Mouse (Mus musculus) megakaryocyte, embryonic 14.5 days (primary cell): Measurements from ENCODE around the gene Osgep. TPM values are rescaled to one million over a fixed set of nuclear protein-coding genes. Genes with fewer than 3 reads are reported as not detected.
"Not testable (repeated sequence)": the region's sequence is repeated elsewhere in the genome, so short reads cannot be mapped to it uniquely, and the experiment has no call there.

ENCODE experiments used
- H3K27me3 ChIP-seq: replicated peaks from 2 replicates; pipeline ENCODE3; 2012; ENCODE audit warnings: inconsistent platforms
- H3K36me3 ChIP-seq: replicated peaks from 2 replicates; pipeline ENCODE3; 2012; ENCODE audit warnings: low read length, inconsistent platforms, mixed read lengths
- H3K4me1 ChIP-seq: 2 replicates; pipeline ENCODE4 v1.6.1; 2012; ENCODE audit warnings: inconsistent platforms
- H3K4me3 ChIP-seq: replicated peaks from 2 replicates; pipeline ENCODE3; 2012; ENCODE audit warnings: moderate library complexity, mild to moderate bottlenecking, inconsistent platforms
- H3K9me3 ChIP-seq: 2 replicates; pipeline ENCODE4 v1.6.1; 2012; ENCODE audit warnings: inconsistent platforms
- FLI1 ChIP-seq: IDR thresholded peaks from 2 replicates; pipeline ENCODE4 v1.6.1; 2012; ENCODE audit warnings: low read length, inconsistent platforms, mixed read lengths
- GATA1 ChIP-seq: IDR thresholded peaks from 3 replicates; pipeline ENCODE4 v1.6.1; 2012; ENCODE audit warnings: mixed read lengths, low read length, inconsistent platforms, borderline replicate concordance
- polyA plus RNA-seq: library from polyadenylated mRNA; stranded (reverse); fragments of >175 nt; gene quantifications from 2 replicates; pipeline ENCODE4 v1.2.3, GENCODE M21; 2012; ENCODE audit warnings: low replicate concordance; ENCODE audit not compliant: insufficient read depth

Gene Osgep
- 14.5 and 15.9 TPM in 2 replicates for polyA plus RNA-seq

GRCm38 (mm10) chr14:50924281-50925064, at the start of gene Osgep, which contains the start of gene Apex1:
Gene Osgep (minus strand): TSS chr14:50924893.
Gene Apex1 (plus strand): TSS chr14:50924968.
- Histone ChIP-seq H3K27me3 (no peaks in the 10 kb centered on the region), H3K4me1 (peaks cover 43% of the 10 kb centered on the region), H3K4me3 (peak within 1 kb of the TSS; percentile 90), H3K36me3 (peaks cover 48% of the 10 kb centered on the region), H3K9me3 (no peaks in the 10 kb centered on the region)
- TF ChIP-seq FLI1 = no peak
- TF ChIP-seq GATA1 = no peak

- Histone ChIP-seq H3K9me3 (no peaks in the 10 kb centered on the region), H3K27me3 (no peaks in the 10 kb centered on the region), H3K4me3 (no peak overlapping the region), H3K36me3 (no peaks in the 10 kb centered on the region), H3K4me1 (peaks cover 6% of the 10 kb centered on the region)
- no peak for TF ChIP-seq GATA1
- TF ChIP-seq FLI1 = no peak
These were observed 49.0 kb upstream of the Osgep start for GRCm38 (mm10) chr14:50973700-50974099.

- not testable (repeated sequence) for H3K36me3 ChIP-seq, H3K4me3 ChIP-seq, H3K27me3 ChIP-seq, H3K4me1 ChIP-seq, H3K9me3 ChIP-seq
These were observed 48.4 kb upstream of the Osgep start for GRCm38 (mm10) chr14:50973054-50973453.

GRCm38 (mm10) chr14:50970822-50971221, 46.1 kb upstream of the Osgep start:
- Histone ChIP-seq H3K27me3 (no peaks in the 10 kb centered on the region), H3K36me3 (no peaks in the 10 kb centered on the region), H3K4me3 (no peak overlapping the region), H3K4me1 (peaks cover 6% of the 10 kb centered on the region), H3K9me3 (no peaks in the 10 kb centered on the region)
- TF ChIP-seq GATA1 = no peak
- TF ChIP-seq FLI1 = no peak

GRCm38 (mm10) chr14:50969558-50970544, 45.2 kb upstream of the Osgep start:
- no peaks in the 10 kb centered on the region for H3K9me3 ChIP-seq
- H3K4me3 ChIP-seq = no peak overlapping the region
- peaks cover 6% of the 10 kb centered on the region for H3K4me1 ChIP-seq
- H3K36me3 ChIP-seq = no peaks in the 10 kb centered on the region
- TF ChIP-seq FLI1 (no peak), GATA1 (no peak)
- H3K27me3 ChIP-seq = no peaks in the 10 kb centered on the region

- no peaks in the 10 kb centered on the region for H3K27me3 ChIP-seq
- TF ChIP-seq FLI1 (no peak), GATA1 (no peak)
- H3K36me3 ChIP-seq = no peaks in the 10 kb centered on the region
- no peaks in the 10 kb centered on the region for H3K9me3 ChIP-seq
- no peak overlapping the region for H3K4me3 ChIP-seq
- peaks cover 6% of the 10 kb centered on the region for H3K4me1 ChIP-seq
These were observed 44.3 kb upstream of the Osgep start for GRCm38 (mm10) chr14:50969041-50969440.

- H3K4me3 ChIP-seq = no peak overlapping the region
- H3K36me3 ChIP-seq = peaks cover 3% of the 10 kb centered on the region
- TF ChIP-seq GATA1 = no peak
- no peak for TF ChIP-seq FLI1
These were observed 43.7 kb upstream of the Osgep start for GRCm38 (mm10) chr14:50968216-50968980.

GRCm38 (mm10) chr14:50958289-50958995, 33.7 kb upstream of the Osgep start:
- not testable (repeated sequence) for H3K36me3 ChIP-seq, H3K9me3 ChIP-seq, H3K4me3 ChIP-seq, H3K27me3 ChIP-seq, H3K4me1 ChIP-seq

More at GRCm38 (mm10) chr14:50968216-50968980, 43.7 kb upstream of the Osgep start:
- Histone ChIP-seq H3K4me1 (peaks cover 6% of the 10 kb centered on the region), H3K9me3 (no peaks in the 10 kb centered on the region), H3K27me3 (no peaks in the 10 kb centered on the region)

GRCm38 (mm10) chr14:50957146-50957545, 32.5 kb upstream of the Osgep start:
- H3K27me3 ChIP-seq, H3K4me1 ChIP-seq, H3K9me3 ChIP-seq, H3K4me3 ChIP-seq, H3K36me3 ChIP-seq: not testable (repeated sequence)

- not testable (repeated sequence) for H3K36me3 ChIP-seq, H3K4me1 ChIP-seq, H3K9me3 ChIP-seq, H3K27me3 ChIP-seq
- H3K4me3 ChIP-seq = peak overlapping the region; percentile 87
These were observed 32.0 kb upstream of the Osgep start for GRCm38 (mm10) chr14:50956724-50957123.

- H3K4me3 ChIP-seq = peak within 1 kb of the TSS; percentile 87
- H3K36me3 ChIP-seq, H3K27me3 ChIP-seq, H3K9me3 ChIP-seq, H3K4me1 ChIP-seq: not testable (repeated sequence)
These were observed 31.3 kb upstream of the Osgep start, which contains the start of gene Pnp2 for GRCm38 (mm10) chr14:50955942-50956508. Gene Pnp2 (plus strand): TSS chr14:50955992.
